Comparison of ENCODE assay signal across 32 mouse cellular contexts in genomic region chr10:120950121-120950520, GRCm38 (mm10). TPM values are rescaled to one million over a fixed set of nuclear protein-coding genes. Genes with fewer than 3 reads are reported as not detected.
A peak's percentile ranks its signal among the peaks of the same experiment; 100 is the strongest.
DNase-seq lines count a peak whose midpoint lies in the region; ATAC-seq and TF ChIP-seq lines count a peak whose summit lies in the region.
"Had no signal": no experiment of that assay in that cellular context is flagged by ENCODE, and none has a peak within 500 bp of the region (broad histone marks: within the 10 kb centered on the region; RNA-seq: fewer than 3 reads in every experiment).

No protein-coding gene starts in this region.

- 46% methylated on average over 3 of the region's 3 CpGs for WGBS in heart, embryonic 12.5 days
- 42% methylated on average over 3 of the region's 3 CpGs for WGBS in heart, embryonic 11.5 days (ENCODE audit: insufficient replicate concordance)
- 57% methylated on average over 3 of the region's 3 CpGs for WGBS in limb, embryonic 10.5 days
- WGBS in intestine, postnatal 0 days = 64% methylated on average over 3 of the region's 3 CpGs

- H3K4me2 ChIP-seq in heart, embryonic 12.5 days = no peak overlapping the region
- H3K4me2 ChIP-seq in heart, embryonic 11.5 days = no peak overlapping the region
- H3K4me2 ChIP-seq in intestine, postnatal 0 days (replicated peaks; ENCODE audit: low read depth) = no peak overlapping the region
- H3K4me2 ChIP-seq: embryonic facial prominence, embryonic 12.5 days; hindbrain, embryonic 15.5 days; limb, embryonic 12.5 days; liver, embryonic 15.5 days; lung, embryonic 14.5 days; midbrain, embryonic 11.5 days; neural tube, embryonic 12.5 days had no signal

- H3K27me3 ChIP-seq in heart, embryonic 12.5 days (replicated peaks) = no peaks in the 10 kb centered on the region
- no peaks in the 10 kb centered on the region for H3K27me3 ChIP-seq in heart, embryonic 11.5 days (ENCODE audit: control insufficient read depth, insufficient read depth, low read length)
- no peaks in the 10 kb centered on the region for H3K27me3 ChIP-seq in limb, embryonic 10.5 days (ENCODE audit: low read depth, poor library complexity, severe bottlenecking)
- no peaks in the 10 kb centered on the region for H3K27me3 ChIP-seq in intestine, postnatal 0 days (replicated peaks; ENCODE audit: control insufficient read depth, insufficient read depth, low read length)
- H3K27me3 ChIP-seq: embryonic facial prominence, embryonic 12.5 days; hindbrain, embryonic 15.5 days; limb, embryonic 12.5 days; liver, embryonic 15.5 days; neural tube, embryonic 12.5 days had no signal

- no peak overlapping the region for H3K4me3 ChIP-seq in heart, embryonic 12.5 days
- H3K4me3 ChIP-seq in heart, embryonic 11.5 days (ENCODE audit: low read depth, low read length) = no peak overlapping the region
- no peak overlapping the region for H3K4me3 ChIP-seq in limb, embryonic 10.5 days
- no peak overlapping the region for H3K4me3 ChIP-seq in intestine, postnatal 0 days (ENCODE audit: low read depth, low read length)
- H3K4me3 ChIP-seq: embryonic facial prominence, embryonic 12.5 days; gastrocnemius, adult 2 months; heart, adult 2 months; hindbrain, embryonic 10.5 days; hindbrain, embryonic 15.5 days; limb, embryonic 12.5 days; liver, embryonic 15.5 days; myocyte; neural tube, embryonic 12.5 days had no signal

- DNase-seq in cerebellum, adult 18-20 months = peak; percentile 69 to 77
- peak; percentile 10 to 50 for DNase-seq in cerebellum, postnatal 14 days
- DNase-seq in mesoderm, embryonic 11.5 days (ENCODE audit: low read depth, low spot score) = peak; percentile 39
- no peak for DNase-seq in limb, embryonic 10.5 days (ENCODE audit: low spot score)
- no peak for DNase-seq in adrenal gland, adult 18-20 months (ENCODE audit: low spot score in 2 of 2)
- DNase-seq: adrenal gland, postnatal 10 days; gastrocnemius, adult 2 months; gastrocnemius, postnatal 36 days; heart, adult 2 months; heart, postnatal 14 days; kidney, adult 18-20 months; kidney, postnatal 10 days; layer of hippocampus, adult 9-11 months; lung, embryonic 14.5 days; lung, postnatal 14 days; right cerebral cortex, postnatal 4 days; thymus, adult 18-20 months; thymus, postnatal 36 days had no signal

- peak overlapping the region; percentile 21; the same call in 1 of the 2 replicates for H3K27ac ChIP-seq in heart, embryonic 12.5 days (ENCODE audit: poor library complexity, severe bottlenecking)
- no peak overlapping the region for H3K27ac ChIP-seq in heart, embryonic 11.5 days (ENCODE audit: low read depth, low read length)
- no peak overlapping the region for H3K27ac ChIP-seq in limb, embryonic 10.5 days
- H3K27ac ChIP-seq in intestine, postnatal 0 days (ENCODE audit: low read depth, low read length) = no peak overlapping the region
- H3K27ac ChIP-seq: embryonic facial prominence, embryonic 12.5 days; gastrocnemius, adult 2 months; heart, adult 2 months; hindbrain, embryonic 10.5 days; hindbrain, embryonic 15.5 days; limb, embryonic 12.5 days; liver, embryonic 15.5 days; neural tube, embryonic 12.5 days; stomach, postnatal 0 days had no signal

- H3K9me3 ChIP-seq in heart, embryonic 12.5 days (replicated peaks) = no peaks in the 10 kb centered on the region
- no peaks in the 10 kb centered on the region for H3K9me3 ChIP-seq in heart, embryonic 11.5 days (replicated peaks; ENCODE audit: control insufficient read depth, low read length)
- H3K9me3 ChIP-seq in limb, embryonic 10.5 days (replicated peaks) = no peaks in the 10 kb centered on the region
- no peaks in the 10 kb centered on the region for H3K9me3 ChIP-seq in intestine, postnatal 0 days (ENCODE audit: control insufficient read depth)
- H3K9me3 ChIP-seq: embryonic facial prominence, embryonic 12.5 days; hindbrain, embryonic 10.5 days; hindbrain, embryonic 15.5 days; limb, embryonic 12.5 days; liver, embryonic 15.5 days; neural tube, embryonic 12.5 days had no signal

- ATAC-seq in heart, embryonic 12.5 days (ENCODE audit: insufficient number of reproducible peaks, low FRiP score) = no peak
- no peak for ATAC-seq in heart, embryonic 11.5 days (replicated peaks; ENCODE audit: insufficient number of reproducible peaks, low FRiP score, low TSS enrichment)
- ATAC-seq in intestine, postnatal 0 days = no peak
- ATAC-seq: forebrain, embryonic 16.5 days; inflammation-experienced regulatory T-cells, adult 6 months had no signal

- TF ChIP-seq CTCF in intestine, postnatal 0 days (IDR thresholded peaks at IDR 0.05; ENCODE audit: low read depth) = no peak

- H3K9ac ChIP-seq in heart, embryonic 12.5 days = no peak overlapping the region
- H3K9ac ChIP-seq in heart, embryonic 11.5 days (ENCODE audit: low read depth, low read length) = no peak overlapping the region
- no peak overlapping the region for H3K9ac ChIP-seq in intestine, postnatal 0 days (ENCODE audit: low read depth, low read length)
- H3K9ac ChIP-seq: embryonic facial prominence, embryonic 12.5 days; hindbrain, embryonic 15.5 days; limb, embryonic 12.5 days; liver, embryonic 15.5 days; lung, embryonic 14.5 days; neural tube, embryonic 12.5 days had no signal

- H3K4me1 ChIP-seq in heart, embryonic 12.5 days (replicated peaks) = peaks cover 40% of the 10 kb centered on the region
- H3K4me1 ChIP-seq in heart, embryonic 11.5 days (ENCODE audit: control insufficient read depth, insufficient read depth, low read length) = peaks cover 18% of the 10 kb centered on the region
- peaks cover 24% of the 10 kb centered on the region for H3K4me1 ChIP-seq in limb, embryonic 10.5 days
- no peaks in the 10 kb centered on the region for H3K4me1 ChIP-seq in intestine, postnatal 0 days (replicated peaks; ENCODE audit: control insufficient read depth, insufficient read depth, low read length)

- peaks cover 9% of the 10 kb centered on the region for H3K36me3 ChIP-seq in heart, embryonic 12.5 days
- no peaks in the 10 kb centered on the region for H3K36me3 ChIP-seq in heart, embryonic 11.5 days (ENCODE audit: control insufficient read depth, insufficient read depth, low read length)
- H3K36me3 ChIP-seq in limb, embryonic 10.5 days = peaks cover 7% of the 10 kb centered on the region
- H3K36me3 ChIP-seq in intestine, postnatal 0 days (ENCODE audit: control insufficient read depth, insufficient read depth) = peaks cover 9% of the 10 kb centered on the region; the same call in 1 of the 2 replicates
- H3K36me3 ChIP-seq: hindbrain, embryonic 15.5 days had no signal

RNA-seq across cellular contexts. Expression of gene Lemd3, which starts 29.0 kb away (rescaled TPM):
- 3.3 and 4.1 TPM in 2 replicates for polyA plus RNA-seq in heart, embryonic 12.5 days (2016; fragmentation: Nextera tagmentation; extraction: Ambion mirVana)
- 3.5 and 4.1 TPM in 2 replicates for polyA plus RNA-seq in heart, embryonic 11.5 days (2014; fragmentation: Nextera tagmentation; extraction: Ambion mirVana)
- polyA plus RNA-seq in limb, embryonic 10.5 days (2016; fragmentation: Nextera tagmentation; extraction: Ambion mirVana) = 2.5 and 3.5 TPM in 2 replicates
- 10 to 100 TPM; 20.9 to 24.0 TPM for total RNA-seq in adrenal gland, adult 18-20 months (2021)
- 2.6 and 2.7 TPM in 2 replicates for polyA plus RNA-seq in intestine, postnatal 0 days (2015; fragmentation: Nextera tagmentation; extraction: Ambion mirVana)

RNA-seq across cellular contexts. Expression of gene Msrb3, which starts 51.2 kb away (rescaled TPM):
- 24.1 and 25.9 TPM in 2 replicates for polyA plus RNA-seq in heart, embryonic 12.5 days (2016; fragmentation: Nextera tagmentation; extraction: Ambion mirVana)
- polyA plus RNA-seq in heart, embryonic 11.5 days (2014; fragmentation: Nextera tagmentation; extraction: Ambion mirVana) = 20.5 and 31.4 TPM in 2 replicates
- 5.4 and 7.2 TPM in 2 replicates for polyA plus RNA-seq in limb, embryonic 10.5 days (2016; fragmentation: Nextera tagmentation; extraction: Ambion mirVana)
- 10 to 100 TPM; 42.7 to 62.5 TPM for total RNA-seq in adrenal gland, adult 18-20 months (2021)
- 17.2 and 18.5 TPM in 2 replicates for polyA plus RNA-seq in intestine, postnatal 0 days (2015; fragmentation: Nextera tagmentation; extraction: Ambion mirVana)

Comparison
In these comparisons a context has a peak if more than half of its experiments do, and no peak if none do; other contexts are left out.
1. DNase-seq: peak in cerebellum, adult 18-20 months (2 of 2), cerebellum, postnatal 14 days (2 of 2) and mesoderm, embryonic 11.5 days (single experiment); none in limb, embryonic 10.5 days (single experiment) and adrenal gland, adult 18-20 months (0 of 2).